Mouse (Mus musculus) erythroblast, embryonic 14.5 days (primary cell): Measurements from ENCODE around the gene Ppie. TPM values are rescaled to one million over a fixed set of nuclear protein-coding genes. Genes with fewer than 3 reads are reported as not detected.

Source experiments
- H3K27me3 ChIP-seq: 2 replicates; pipeline ENCODE4 v1.6.1; 2012; ENCODE audit warnings: inconsistent platforms; ENCODE audit not compliant: control insufficient read depth
- H3K36me3 ChIP-seq: 2 replicates; pipeline ENCODE4 v1.6.1; 2012; ENCODE audit warnings: mild to moderate bottlenecking, inconsistent platforms; ENCODE audit not compliant: control insufficient read depth
- H3K4me1 ChIP-seq: 2 replicates; pipeline ENCODE4 v1.6.1; 2012; ENCODE audit warnings: inconsistent platforms; ENCODE audit not compliant: control insufficient read depth
- H3K4me3 ChIP-seq: replicated peaks from 2 replicates; pipeline ENCODE3; 2012; ENCODE audit warnings: moderate library complexity, mild to moderate bottlenecking, inconsistent platforms
- H3K9me3 ChIP-seq: 2 replicates; pipeline ENCODE4 v1.6.1; 2012; ENCODE audit warnings: low read length, inconsistent platforms, mixed read lengths; ENCODE audit not compliant: control insufficient read depth
- GATA1 ChIP-seq: IDR thresholded peaks from 2 replicates; pipeline ENCODE4 v1.6.1; 2012; ENCODE audit warnings: low read length, inconsistent platforms, mixed read lengths
- TAL1 ChIP-seq: IDR thresholded peaks from 3 replicates; pipeline ENCODE4 v1.6.1; 2012; ENCODE audit warnings: low read length, inconsistent platforms, mixed read lengths
- polyA plus RNA-seq: library from polyadenylated mRNA; stranded (reverse); fragments of >175 nt; gene quantifications from 2 replicates; pipeline ENCODE4 v1.2.3, GENCODE M21; 2012

The Ppie gene
- polyA plus RNA-seq, 1 experiment: 0.44 TPM

- Histone ChIP-seq H3K9me3 (no peaks in the 10 kb centered on the region), H3K4me1 (peaks cover 3% of the 10 kb centered on the region), H3K36me3 (no peaks in the 10 kb centered on the region), H3K27me3 (peaks cover 22% of the 10 kb centered on the region), H3K4me3 (no peak overlapping the region)
- TF ChIP-seq GATA1 (no peak), TAL1 (no peak)
Observed at GRCm38 (mm10) chr4:123160571-123160970, 20.8 kb upstream of the Ppie start.

- H3K27me3 ChIP-seq: peaks cover 7% of the 10 kb centered on the region
- no peak overlapping the region for H3K4me3 ChIP-seq
- no peaks in the 10 kb centered on the region for H3K36me3 ChIP-seq
- no peak for TF ChIP-seq TAL1
- no peak for TF ChIP-seq GATA1
- H3K9me3 ChIP-seq: no peaks in the 10 kb centered on the region
- H3K4me1 ChIP-seq: no peaks in the 10 kb centered on the region
Observed at GRCm38 (mm10) chr4:123155840-123156239, 16.1 kb upstream of the Ppie start.

GRCm38 (mm10) chr4:123155427-123155826 lies 15.7 kb upstream of the Ppie start:
- TF ChIP-seq TAL1: no peak
- TF ChIP-seq GATA1: no peak
- H3K9me3 ChIP-seq: no peaks in the 10 kb centered on the region
- no peaks in the 10 kb centered on the region for H3K36me3 ChIP-seq
- no peak overlapping the region for H3K4me3 ChIP-seq
- H3K4me1 ChIP-seq: no peaks in the 10 kb centered on the region
- peaks cover 3% of the 10 kb centered on the region; the same call in 1 of the 2 replicates for H3K27me3 ChIP-seq

GRCm38 (mm10) chr4:123155004-123155403 lies 15.3 kb upstream of the Ppie start:
- H3K4me1 ChIP-seq: no peaks in the 10 kb centered on the region
- no peak overlapping the region for H3K4me3 ChIP-seq
- no peaks in the 10 kb centered on the region for H3K36me3 ChIP-seq
- H3K27me3 ChIP-seq: 0 out of 2 replicates have a peak, but pooled peaks cover 3% of the 10 kb centered on the region
- TF ChIP-seq GATA1: no peak
- no peaks in the 10 kb centered on the region for H3K9me3 ChIP-seq

- H3K4me1 ChIP-seq: no peaks in the 10 kb centered on the region
- H3K27me3 ChIP-seq: peaks cover 4% of the 10 kb centered on the region
- no peak overlapping the region for H3K4me3 ChIP-seq
- no peaks in the 10 kb centered on the region for H3K36me3 ChIP-seq
- TF ChIP-seq GATA1 (no peak), TAL1 (no peak)
- no peaks in the 10 kb centered on the region for H3K9me3 ChIP-seq
Observed at GRCm38 (mm10) chr4:123152976-123153375, 13.2 kb upstream of the Ppie start.

- Histone ChIP-seq H3K4me3 (no peak overlapping the region), H3K27me3 (peaks cover 10% of the 10 kb centered on the region), H3K36me3 (no peaks in the 10 kb centered on the region), H3K4me1 (no peaks in the 10 kb centered on the region), H3K9me3 (no peaks in the 10 kb centered on the region)
- TF ChIP-seq TAL1 (no peak), GATA1 (no peak)
Observed at GRCm38 (mm10) chr4:123152003-123152402, 12.3 kb upstream of the Ppie start.

- Histone ChIP-seq H3K4me3 (no peak overlapping the region), H3K27me3 (peaks cover 18% of the 10 kb centered on the region), H3K36me3 (no peaks in the 10 kb centered on the region), H3K4me1 (no peaks in the 10 kb centered on the region), H3K9me3 (no peaks in the 10 kb centered on the region)
- TF ChIP-seq GATA1 (no peak), TAL1 (no peak)
Observed at GRCm38 (mm10) chr4:123147446-123148150, 7.8 kb upstream of the Ppie start.

GRCm38 (mm10) chr4:123137551-123137950 lies 2.2 kb downstream of the Ppie start:
- Histone ChIP-seq H3K9me3 (no peaks in the 10 kb centered on the region), H3K4me3 (no peak overlapping the region), H3K36me3 (peaks cover 42% of the 10 kb centered on the region), H3K27me3 (no peaks in the 10 kb centered on the region), H3K4me1 (peaks cover 27% of the 10 kb centered on the region)
- TF ChIP-seq TAL1 (no peak), GATA1 (no peak)

GRCm38 (mm10) chr4:123127051-123127450 lies 12.7 kb downstream of the Ppie start:
- TF ChIP-seq TAL1: no peak
- TF ChIP-seq GATA1: no peak
- peaks cover 75% of the 10 kb centered on the region for H3K36me3 ChIP-seq
- H3K9me3 ChIP-seq: no peaks in the 10 kb centered on the region
- no peaks in the 10 kb centered on the region for H3K27me3 ChIP-seq
- no peaks in the 10 kb centered on the region for H3K4me1 ChIP-seq
- no peak overlapping the region for H3K4me3 ChIP-seq

- no peaks in the 10 kb centered on the region for H3K4me1 ChIP-seq
- no peaks in the 10 kb centered on the region for H3K27me3 ChIP-seq
- H3K9me3 ChIP-seq: no peaks in the 10 kb centered on the region
- H3K4me3 ChIP-seq: no peak overlapping the region
- H3K36me3 ChIP-seq: peaks cover 71% of the 10 kb centered on the region
- TF ChIP-seq TAL1: no peak
- no peak for TF ChIP-seq GATA1
Observed at GRCm38 (mm10) chr4:123126626-123127025, 13.1 kb downstream of the Ppie start.
